Mouse (Mus musculus): ENCODE measurements around the gene Celsr3. TPM values are rescaled to one million over a fixed set of nuclear protein-coding genes. Genes with fewer than 3 reads are reported as not detected.

Gene Celsr3
- total RNA-seq (2021): 1 to 10 TPM; 2.2 to 2.3 TPM
- polyA plus RNA-seq (2012; rRNA removed): 4.9 and 7.2 TPM in 2 replicates
- long read RNA-seq: 0 reads

GRCm38 (mm10) chr9:108825820-108826699 is at the start of gene Celsr3:
Gene Celsr3 (plus strand): TSS chr9:108826320.
- DNase-seq: peak; percentile 59

- no peak for DNase-seq
Observed at GRCm38 (mm10) chr9:108776614-108777013, 49.5 kb upstream of the Celsr3 start.

GRCm38 (mm10) chr9:108777276-108777675 is 48.8 kb upstream of the Celsr3 start:
- no peak for DNase-seq

- no peak for DNase-seq
Observed at GRCm38 (mm10) chr9:108780959-108781358, 45.2 kb upstream of the Celsr3 start.

GRCm38 (mm10) chr9:108781891-108782290 is 44.2 kb upstream of the Celsr3 start:
- DNase-seq: no peak

- no peak for DNase-seq
Observed at GRCm38 (mm10) chr9:108782836-108783547, 43.1 kb upstream of the Celsr3 start.

GRCm38 (mm10) chr9:108783548-108784463 is 42.3 kb upstream of the Celsr3 start, which contains the start of gene Ip6k2:
Gene Ip6k2 (plus strand): TSS chr9:108783796.
- peak; percentile 98 for DNase-seq

GRCm38 (mm10) chr9:108785416-108785815 is 40.7 kb upstream of the Celsr3 start:
- DNase-seq: no peak

GRCm38 (mm10) chr9:108786494-108786893 is 39.6 kb upstream of the Celsr3 start:
- no peak for DNase-seq

GRCm38 (mm10) chr9:108787080-108787479 is 39.0 kb upstream of the Celsr3 start:
- DNase-seq: no peak

GRCm38 (mm10) chr9:108788713-108789112 is 37.4 kb upstream of the Celsr3 start:
- DNase-seq: no peak

- no peak for DNase-seq
Observed at GRCm38 (mm10) chr9:108792307-108792706, 33.8 kb upstream of the Celsr3 start.

GRCm38 (mm10) chr9:108792730-108793129 is 33.4 kb upstream of the Celsr3 start:
- DNase-seq: no peak

GRCm38 (mm10) chr9:108795281-108795680 is 30.8 kb upstream of the Celsr3 start:
- DNase-seq: no peak

- DNase-seq: peak; percentile 76
Observed at GRCm38 (mm10) chr9:108795762-108796161, 30.4 kb upstream of the Celsr3 start.

- DNase-seq: peak; percentile 61
Observed at GRCm38 (mm10) chr9:108796351-108796981, 29.7 kb upstream of the Celsr3 start.

- no peak for DNase-seq
Observed at GRCm38 (mm10) chr9:108797477-108797876, 28.6 kb upstream of the Celsr3 start.

- DNase-seq: no peak
Observed at GRCm38 (mm10) chr9:108798508-108799075, 27.5 kb upstream of the Celsr3 start.

- no peak for DNase-seq
Observed at GRCm38 (mm10) chr9:108799564-108799963, 26.6 kb upstream of the Celsr3 start.

GRCm38 (mm10) chr9:108805768-108806167 is 20.4 kb upstream of the Celsr3 start:
- DNase-seq: no peak

- no peak for DNase-seq
Observed at GRCm38 (mm10) chr9:108806379-108806778, 19.7 kb upstream of the Celsr3 start.

Data from adrenal gland, adult 2 months (tissue).